Mouse (Mus musculus): ENCODE measurements around the gene Ifnar1. TPM values are rescaled to one million over a fixed set of nuclear protein-coding genes. Genes with fewer than 3 reads are reported as not detected.

Gene Ifnar1
- polyA plus RNA-seq, 1 experiment: 16.2 TPM

DNA sequence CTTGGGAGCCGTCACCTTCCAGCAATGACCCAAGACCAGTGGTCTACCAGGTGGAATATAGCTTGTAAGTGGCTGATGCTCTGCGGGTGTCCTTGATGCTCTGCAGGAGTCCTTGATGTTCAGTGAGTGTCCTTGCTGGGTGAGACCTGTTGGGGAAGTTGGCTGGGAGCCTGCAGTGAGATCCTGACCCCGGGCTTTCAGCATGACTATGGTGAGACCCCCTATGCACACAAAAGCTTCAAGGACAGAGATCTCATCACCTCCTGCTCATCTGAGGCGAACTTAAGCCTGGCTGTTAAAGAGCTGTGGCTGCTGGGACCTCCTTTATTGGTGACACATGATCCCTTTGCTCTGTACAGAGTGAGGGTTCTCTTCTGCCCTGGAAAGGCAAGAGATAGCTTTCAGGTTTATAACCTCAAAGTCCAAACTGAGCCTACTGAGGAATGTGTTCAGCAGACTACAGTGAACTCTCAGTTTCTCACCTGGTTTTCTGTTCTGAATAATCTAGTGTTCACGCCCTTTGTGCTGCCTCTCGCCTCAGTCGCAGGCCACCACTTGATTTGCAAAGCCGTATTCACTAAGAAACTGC, 70.1 kb downstream of the Ifnar1 start:
- H3K4me2 ChIP-seq (ENCODE audit: low read depth): no peak overlapping the region
- peaks cover 8% of the 10 kb centered on the region for H3K36me3 ChIP-seq (ENCODE audit: control insufficient read depth, insufficient read depth)
- H3K79me2 ChIP-seq (ENCODE audit: control insufficient read depth, insufficient read depth): peaks cover 3% of the 10 kb centered on the region
- H3K4me3 ChIP-seq: no peak overlapping the region
- no peak for TF ChIP-seq SRF (IDR thresholded peaks at IDR 0.05; ENCODE audit: control insufficient read depth, insufficient read length, low read depth)
- TF ChIP-seq MYOD1 (IDR thresholded peaks at IDR 0.05; ENCODE audit: control insufficient read depth in 1 of 3, insufficient read length in 2 of 3, low read depth in 2 of 3): no peak
- TF ChIP-seq TCF12 (IDR thresholded peaks at IDR 0.05; ENCODE audit: insufficient read depth, poor library complexity, severe bottlenecking): no peak
- no peak for TF ChIP-seq MYOG (IDR thresholded peaks at IDR 0.05; ENCODE audit: control insufficient read depth in 1 of 3, insufficient read depth in 1 of 3, insufficient read length in 2 of 3, low read depth in 2 of 3)
- TF ChIP-seq E2F4 (IDR thresholded peaks at IDR 0.05; ENCODE audit: insufficient read depth): no peak
- TF ChIP-seq TCF3 (IDR thresholded peaks at IDR 0.05; ENCODE audit: insufficient read length, low read depth): no peak
- TF ChIP-seq POLR2A (IDR thresholded peaks at IDR 0.05; ENCODE audit: insufficient read length, low read depth): no peak
- TF ChIP-seq POLR2AphosphoS2 (IDR thresholded peaks at IDR 0.05; ENCODE audit: insufficient read length, low read depth): no peak
- no peak overlapping the region for H3ac ChIP-seq (ENCODE audit: control insufficient read depth, insufficient read length)
- no peaks in the 10 kb centered on the region for H3K27me3 ChIP-seq (ENCODE audit: control insufficient read depth, insufficient read depth, insufficient read length)

DNA sequence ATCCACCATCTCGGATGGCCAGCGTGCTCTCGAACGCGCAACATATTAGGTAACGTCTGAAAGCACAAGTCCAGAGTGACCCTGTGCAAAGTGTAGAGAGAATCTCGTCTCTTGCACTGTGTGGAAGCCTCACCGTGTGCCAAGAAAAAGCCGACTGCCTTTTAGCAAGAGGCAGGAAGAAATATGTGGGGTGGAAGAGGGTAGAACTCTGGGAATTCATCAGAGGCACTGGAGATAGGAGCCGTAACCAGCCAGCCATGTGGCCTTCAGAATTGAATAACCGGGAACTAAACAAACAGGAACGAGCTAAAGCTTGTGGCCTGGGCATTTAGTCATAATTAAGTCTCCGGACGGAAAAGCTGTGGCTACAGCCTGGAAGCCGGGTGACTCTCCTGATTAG, 71.6 kb downstream of the Ifnar1 start:
- Histone ChIP-seq H3K4me2 (ENCODE audit: low read depth) (no peak overlapping the region), H3K36me3 (ENCODE audit: control insufficient read depth, insufficient read depth) (peaks cover 14% of the 10 kb centered on the region), H3K27me3 (ENCODE audit: control insufficient read depth, insufficient read depth, insufficient read length) (no peaks in the 10 kb centered on the region), H3K4me3 (no peak overlapping the region), H3ac (ENCODE audit: control insufficient read depth, insufficient read length) (no peak overlapping the region), H3K79me2 (ENCODE audit: control insufficient read depth, insufficient read depth) (peaks cover 3% of the 10 kb centered on the region)
- TF ChIP-seq POLR2AphosphoS2 (IDR thresholded peaks at IDR 0.05; ENCODE audit: insufficient read length, low read depth) (no peak), USF1 (IDR thresholded peaks at IDR 0.05; ENCODE audit: low read depth) (no peak), E2F4 (IDR thresholded peaks at IDR 0.05; ENCODE audit: insufficient read depth) (no peak), REST (IDR thresholded peaks at IDR 0.05; ENCODE audit: insufficient read depth, insufficient read length) (no peak), SRF (IDR thresholded peaks at IDR 0.05; ENCODE audit: control insufficient read depth, insufficient read length, low read depth) (no peak), MYOG (IDR thresholded peaks at IDR 0.05; ENCODE audit: control insufficient read depth in 1 of 3, insufficient read depth in 1 of 3, insufficient read length in 2 of 3, low read depth in 2 of 3) (no peak)

Other genes with a start within 250 kb of the Ifnar1 start
- gene Olig1, start 215.5 kb upstream of the Ifnar1 start, polyA plus RNA-seq (2012; fragmentation: generic; extraction: Trizol): not detected
- gene Ifnar2, start 112.5 kb upstream of the Ifnar1 start, polyA plus RNA-seq (2012; fragmentation: generic; extraction: Trizol): 47.0 TPM
- gene Gm21970, start 93.5 kb upstream of the Ifnar1 start, polyA plus RNA-seq (2012; fragmentation: generic; extraction: Trizol): not detected
- 13.7 TPM for gene Il10rb, start 79.1 kb upstream of the Ifnar1 start, polyA plus RNA-seq (2012; fragmentation: generic; extraction: Trizol)
- gene Ifngr2, start 61.8 kb downstream of the Ifnar1 start, polyA plus RNA-seq (2012; fragmentation: generic; extraction: Trizol): 18.7 TPM
- 11.4 TPM for gene Tmem50b, start 112.6 kb downstream of the Ifnar1 start, polyA plus RNA-seq (2012; fragmentation: generic; extraction: Trizol)
- 0.80 TPM for gene Dnajc28, start 133.8 kb downstream of the Ifnar1 start, polyA plus RNA-seq (2012; fragmentation: generic; extraction: Trizol)
- 64.1 TPM for gene Gart, start 161.7 kb downstream of the Ifnar1 start, polyA plus RNA-seq (2012; fragmentation: generic; extraction: Trizol)
- gene Son, start 162.3 kb downstream of the Ifnar1 start, polyA plus RNA-seq (2012; fragmentation: generic; extraction: Trizol): 48.7 TPM
- 3.5 TPM for gene Donson, start 203.5 kb downstream of the Ifnar1 start, polyA plus RNA-seq (2012; fragmentation: generic; extraction: Trizol)
- 27.6 TPM for gene Cryzl1, start 243.7 kb downstream of the Ifnar1 start, polyA plus RNA-seq (2012; fragmentation: generic; extraction: Trizol)
- 27.5 TPM for gene Itsn1, start 244.0 kb downstream of the Ifnar1 start, polyA plus RNA-seq (2012; fragmentation: generic; extraction: Trizol)